Mouse (Mus musculus) forebrain, embryonic 11.5 days (tissue): ENCODE data around the gene Capn9. TPM values are rescaled to one million over a fixed set of nuclear protein-coding genes. Genes with fewer than 3 reads are reported as not detected.

Source experiments
- ATAC-seq: fragments of 200-750 bp; cut with Nextera tagmentation; replicated peaks from 2 replicates; pipeline ENCODE4 v1.8.0; 2017; ENCODE audit warnings: moderate TSS enrichment; ENCODE audit not compliant: low FRiP score
- DNase-seq: peaks from one replicate; pipeline ENCODE4 v3.0.0-alpha.2; 2017; ENCODE audit warnings: low spot score
- H3K27ac ChIP-seq: fragments of 300-500 bp; sonication (generic); 2 replicates; pipeline ENCODE4 v1.5.1; 2014; ENCODE audit warnings: low read depth, low read length
- H3K27me3 ChIP-seq: fragments of 300-500 bp; sonication (generic); 2 replicates; pipeline ENCODE4 v1.6.1; 2014; ENCODE audit warnings: mild to moderate bottlenecking, low read length, mixed read lengths; ENCODE audit not compliant: control insufficient read depth, insufficient read depth
- H3K36me3 ChIP-seq: fragments of 300-500 bp; sonication (generic); 2 replicates; pipeline ENCODE4 v1.6.1; 2014; ENCODE audit warnings: mild to moderate bottlenecking, low read length, moderate library complexity, mixed read lengths; ENCODE audit not compliant: control insufficient read depth, insufficient read depth
- H3K4me1 ChIP-seq: fragments of 300-500 bp; sonication (generic); replicated peaks from 2 replicates; pipeline ENCODE4 v1.6.1; 2014; ENCODE audit warnings: low read length, mixed read lengths; ENCODE audit not compliant: control insufficient read depth, insufficient read depth
- H3K4me2 ChIP-seq: fragments of 300-500 bp; sonication (generic); 2 replicates; pipeline ENCODE4 v1.6.1; 2014; ENCODE audit warnings: low read depth, mild to moderate bottlenecking, low read length, moderate library complexity, mixed read lengths; ENCODE audit not compliant: severe bottlenecking
- H3K4me3 ChIP-seq: fragments of 300-500 bp; sonication (generic); 2 replicates; pipeline ENCODE4 v1.5.1; 2014; ENCODE audit warnings: low read depth, low read length
- H3K9ac ChIP-seq: fragments of 300-500 bp; sonication (generic); 2 replicates; pipeline ENCODE4 v1.6.1; 2014; ENCODE audit warnings: low read length
- H3K9me3 ChIP-seq: fragments of 300-500 bp; sonication (generic); 2 replicates; pipeline ENCODE4 v1.6.1; 2016; ENCODE audit warnings: low read length, mixed read lengths; ENCODE audit not compliant: control insufficient read depth
- WGBS: fragments of 180-500 bp; shearing (Covaris S2); extraction: QIAGEN DNeasy Blood & Tissue Kit; methylation state at CpG from one replicate; pipeline ENCODE4 v1.1.7; 2014; 5-methylcytosine and 5-hydroxymethylcytosine counted together
- polyA plus RNA-seq: library from polyadenylated mRNA; unstranded; fragments of >200 nt; fragmentation: Nextera tagmentation; extraction: Ambion mirVana; gene quantifications from 2 replicates; pipeline ENCODE4 v1.2.1, GENCODE M21; 2014

The Capn9 gene
- polyA plus RNA-seq, 1 experiment from 2014 or later: not detected

GRCm38 (mm10) chr8:124641599-124641998, 65.7 kb downstream of the Capn9 start:
- H3K4me2 ChIP-seq: no peak overlapping the region
- no peak overlapping the region for H3K27ac ChIP-seq
- no peaks in the 10 kb centered on the region for H3K9me3 ChIP-seq
- 94% methylated on average over 8 of the region's 8 CpGs for WGBS
- H3K4me1 ChIP-seq: no peaks in the 10 kb centered on the region
- no peak overlapping the region for H3K9ac ChIP-seq
- no peaks in the 10 kb centered on the region for H3K36me3 ChIP-seq
- no peaks in the 10 kb centered on the region for H3K27me3 ChIP-seq
- DNase-seq: no peak
- ATAC-seq: no peak
- no peak overlapping the region for H3K4me3 ChIP-seq

DNA sequence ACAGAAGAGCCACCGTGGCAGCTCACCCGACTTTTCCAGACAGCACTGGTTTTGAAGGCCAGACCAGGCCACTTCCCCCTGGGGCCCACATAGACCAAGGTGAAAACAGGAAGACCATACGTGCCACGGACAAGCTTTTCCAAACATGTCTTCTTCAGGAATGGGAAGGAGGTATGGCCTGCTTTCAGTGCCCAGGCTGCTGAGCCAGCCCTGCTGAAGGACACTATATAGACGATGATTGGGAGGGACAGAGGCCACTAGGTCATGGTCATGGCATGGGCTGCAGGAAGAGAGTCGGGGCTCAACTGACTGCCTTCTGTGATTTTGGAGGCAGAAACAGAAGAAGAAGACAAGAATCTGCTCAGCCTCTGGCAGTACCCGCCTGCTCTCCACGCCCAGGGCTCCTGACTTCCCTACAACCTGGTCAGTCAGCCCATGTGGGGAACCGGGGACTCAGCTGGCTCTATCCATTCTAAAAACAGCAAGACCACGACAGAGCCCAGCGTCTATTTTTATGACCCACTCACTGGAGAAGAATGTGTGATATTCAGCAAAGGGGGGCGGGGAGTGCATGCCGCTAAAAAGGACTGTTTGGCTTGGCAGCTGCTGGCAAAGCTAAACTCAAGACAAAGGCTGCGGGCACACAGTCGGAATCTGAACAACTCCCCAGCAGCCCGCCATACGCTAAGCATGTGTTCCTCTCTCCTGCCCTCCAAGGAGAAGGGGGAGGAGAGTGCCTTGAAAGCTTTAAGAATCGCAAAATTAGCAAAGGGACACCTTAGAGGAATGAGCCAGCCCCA, 67.8 kb downstream of the Capn9 start:
- DNase-seq: no peak
- 73% methylated on average over 18 of the region's 18 CpGs for WGBS
- no peak overlapping the region for H3K9ac ChIP-seq

GRCm38 (mm10) chr8:124648311-124648710, 72.4 kb downstream of the Capn9 start:
- ATAC-seq: no peak
- no peak overlapping the region for H3K4me2 ChIP-seq

More for the DNA sequence above, 67.8 kb downstream of the Capn9 start:
- Histone ChIP-seq H3K4me1 (0 out of 2 replicates have a peak, but pooled peaks cover 2% of the 10 kb centered on the region), H3K4me3 (no peak overlapping the region), H3K9me3 (no peaks in the 10 kb centered on the region), H3K4me2 (no peak overlapping the region), H3K36me3 (no peaks in the 10 kb centered on the region), H3K27me3 (no peaks in the 10 kb centered on the region), H3K27ac (no peak overlapping the region)
- no peak for ATAC-seq

DNA sequence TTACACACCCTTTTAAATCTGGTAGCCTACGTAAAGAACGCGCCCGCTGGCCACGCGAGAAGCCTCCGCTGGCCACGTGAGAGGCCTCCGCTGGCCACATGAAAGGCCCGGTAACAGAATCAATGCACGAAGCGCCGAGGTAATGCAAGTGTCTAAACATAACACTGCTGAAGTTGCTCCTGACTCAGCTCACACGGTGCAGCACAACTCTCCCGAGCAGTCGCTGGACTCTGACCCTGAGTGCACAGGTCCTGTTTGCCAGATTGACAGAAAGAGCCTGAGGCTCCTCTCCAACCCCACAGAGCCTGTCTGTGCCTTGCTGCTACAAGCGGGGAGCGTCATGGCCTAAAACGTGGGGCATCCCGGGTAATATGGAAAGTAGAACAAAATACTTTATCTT, 75.9 kb downstream of the Capn9 start:
- no peak overlapping the region for H3K4me2 ChIP-seq
- 94% methylated on average over 20 of the region's 20 CpGs for WGBS
- no peak for ATAC-seq
- no peaks in the 10 kb centered on the region for H3K36me3 ChIP-seq
- no peak overlapping the region for H3K27ac ChIP-seq
- no peak for DNase-seq
- H3K9me3 ChIP-seq: no peaks in the 10 kb centered on the region
- no peak overlapping the region for H3K4me3 ChIP-seq
- H3K27me3 ChIP-seq: no peaks in the 10 kb centered on the region
- H3K9ac ChIP-seq: no peak overlapping the region
- 0 out of 2 replicates have a peak, but pooled peaks cover 2% of the 10 kb centered on the region for H3K4me1 ChIP-seq

More at GRCm38 (mm10) chr8:124648311-124648710, 72.4 kb downstream of the Capn9 start:
- no peak for DNase-seq
- Histone ChIP-seq H3K4me1 (0 out of 2 replicates have a peak, but pooled peaks cover 2% of the 10 kb centered on the region), H3K4me3 (no peak overlapping the region), H3K27ac (0 out of 2 replicates have a peak overlapping the region, but pooled peaks have one; percentile 31), H3K36me3 (no peaks in the 10 kb centered on the region), H3K27me3 (no peaks in the 10 kb centered on the region), H3K9me3 (no peaks in the 10 kb centered on the region), H3K9ac (no peak overlapping the region)

DNA sequence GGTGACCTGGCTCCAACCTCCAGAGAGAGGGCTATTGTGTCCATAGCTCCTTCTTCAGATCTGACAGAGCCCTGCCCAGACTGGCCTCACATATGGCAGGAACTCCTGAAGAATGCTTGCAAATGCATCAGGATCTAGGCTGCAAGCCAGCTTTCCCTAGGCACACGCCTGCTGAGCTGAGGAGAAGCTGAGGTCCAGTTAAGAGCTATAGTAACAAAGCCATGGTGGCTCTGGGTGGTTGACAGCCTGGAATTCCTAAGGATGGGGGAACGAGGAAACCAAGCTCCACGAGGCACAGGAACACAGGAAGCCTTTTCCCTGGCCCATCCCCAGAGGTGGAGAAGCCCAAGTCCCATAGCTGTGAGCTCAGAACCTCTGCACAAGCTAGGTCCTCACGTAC, 76.6 kb downstream of the Capn9 start:
- 39% methylated on average over 4 of the region's 4 CpGs for WGBS
- H3K27ac ChIP-seq: no peak overlapping the region
- DNase-seq: no peak

DNA sequence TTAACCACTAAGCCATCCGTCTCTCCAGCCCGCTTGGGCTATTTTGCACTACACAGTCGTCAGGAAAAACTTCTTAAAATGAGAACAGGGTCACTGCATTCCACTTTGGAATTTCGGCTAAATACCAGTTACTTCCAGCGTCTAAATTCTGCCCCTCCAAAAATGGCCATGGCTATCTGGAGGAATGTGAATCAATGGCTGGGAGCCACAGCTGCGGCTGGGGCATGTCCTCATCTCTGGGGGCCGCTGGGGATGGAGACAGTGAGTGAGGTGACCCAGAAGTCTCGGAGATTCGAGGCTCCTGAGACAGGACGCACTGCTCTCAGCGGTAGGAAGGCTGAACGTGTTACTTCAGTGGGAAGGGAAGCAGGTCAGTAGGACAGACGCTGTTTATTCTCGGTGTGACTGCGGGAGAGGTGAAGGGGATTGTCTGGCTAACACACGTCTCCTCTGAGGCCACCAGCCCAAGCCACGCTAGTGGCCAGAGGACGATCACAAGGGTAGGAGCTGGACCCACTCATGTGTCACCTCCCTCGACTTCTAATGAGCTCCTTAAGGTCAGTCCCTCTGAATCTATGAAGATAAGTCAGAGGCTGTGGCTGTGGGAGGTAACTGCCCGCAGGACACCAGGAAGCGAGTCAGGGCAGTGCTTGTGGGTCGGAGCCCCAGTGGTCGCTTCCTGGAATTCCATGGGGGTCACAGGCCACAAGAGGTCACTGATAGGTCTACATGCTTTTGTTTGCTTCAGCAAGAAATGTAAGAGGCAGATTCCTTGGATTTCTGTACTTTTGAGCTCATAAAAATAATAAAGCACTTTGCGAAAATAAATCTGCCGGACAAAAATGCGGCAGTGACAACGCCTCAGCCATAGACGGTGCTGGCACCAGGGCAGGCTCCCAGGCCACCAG, 77.9 kb downstream of the Capn9 start:
- Histone ChIP-seq H3K4me3 (no peak overlapping the region), H3K4me1 (no peaks in the 10 kb centered on the region; the same call in 1 of the 2 replicates), H3K9me3 (no peaks in the 10 kb centered on the region), H3K27ac (no peak overlapping the region), H3K9ac (no peak overlapping the region), H3K27me3 (no peaks in the 10 kb centered on the region), H3K36me3 (no peaks in the 10 kb centered on the region), H3K4me2 (no peak overlapping the region)
- DNase-seq (no peak), ATAC-seq (no peak)
- 71% methylated on average over 28 of the region's 28 CpGs for WGBS

More for the DNA sequence above, 76.6 kb downstream of the Capn9 start:
- 0 out of 2 replicates have a peak, but pooled peaks cover 2% of the 10 kb centered on the region for H3K4me1 ChIP-seq
- no peak overlapping the region for H3K4me2 ChIP-seq
- no peak overlapping the region for H3K9ac ChIP-seq
- no peaks in the 10 kb centered on the region for H3K36me3 ChIP-seq
- H3K4me3 ChIP-seq: no peak overlapping the region
- no peaks in the 10 kb centered on the region for H3K27me3 ChIP-seq
- H3K9me3 ChIP-seq: no peaks in the 10 kb centered on the region
- no peak for ATAC-seq

DNA sequence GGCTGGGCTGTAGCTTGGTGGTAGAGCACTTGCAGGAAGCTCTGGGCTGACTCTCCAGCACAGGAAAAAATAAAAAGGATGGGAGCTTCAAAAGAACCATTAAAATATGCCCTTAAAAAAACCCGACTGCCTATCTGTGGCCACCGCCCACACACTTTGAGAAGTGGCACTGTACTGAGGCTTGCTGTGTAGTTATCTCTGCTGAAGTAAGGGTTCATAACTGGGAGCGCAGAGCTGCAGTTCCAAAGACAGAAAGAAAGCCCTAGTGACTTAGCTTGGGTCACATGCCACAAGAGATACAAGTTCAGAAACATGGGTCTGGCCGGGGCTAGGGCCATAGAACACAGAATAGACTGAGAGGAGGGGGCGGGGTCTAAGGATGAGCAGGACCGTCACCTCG, 82.0 kb downstream of the Capn9 start:
- H3K4me2 ChIP-seq: no peak overlapping the region
- ATAC-seq (no peak), DNase-seq (no peak)
- no peaks in the 10 kb centered on the region for H3K27me3 ChIP-seq
- H3K9me3 ChIP-seq: no peaks in the 10 kb centered on the region
- no peaks in the 10 kb centered on the region for H3K36me3 ChIP-seq
- H3K4me1 ChIP-seq: peaks cover 2% of the 10 kb centered on the region; the same call in 1 of the 2 replicates
- H3K27ac ChIP-seq: no peak overlapping the region
- WGBS: 86% methylated on average over 7 of the region's 7 CpGs
- no peak overlapping the region for H3K9ac ChIP-seq
- no peak overlapping the region for H3K4me3 ChIP-seq

DNA sequence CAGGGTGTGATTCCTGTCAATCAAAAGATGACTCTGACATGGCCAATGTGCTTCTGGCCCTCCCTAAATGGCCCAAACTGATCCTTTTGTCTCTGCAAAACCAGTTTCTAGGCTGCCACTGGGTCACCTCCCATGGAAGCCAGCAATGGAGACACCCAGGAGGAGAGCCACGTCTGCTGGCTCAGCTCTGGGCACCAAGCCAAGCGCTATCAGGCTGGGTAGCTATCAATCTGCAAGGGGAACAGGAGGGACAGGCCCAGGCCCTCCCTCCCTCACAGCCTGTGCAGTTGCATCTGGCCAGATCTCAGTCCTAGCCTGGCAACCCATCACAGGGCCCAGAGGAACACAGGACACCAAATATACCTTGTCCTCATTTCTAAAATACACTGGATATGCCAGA, 82.5 kb downstream of the Capn9 start:
- ATAC-seq: no peak
- no peak overlapping the region for H3K9ac ChIP-seq
- H3K27ac ChIP-seq: no peak overlapping the region
- no peaks in the 10 kb centered on the region for H3K36me3 ChIP-seq
- no peak overlapping the region for H3K4me3 ChIP-seq
- 51% methylated on average over 2 of the region's 2 CpGs for WGBS
- H3K4me1 ChIP-seq: peaks cover 2% of the 10 kb centered on the region; the same call in 1 of the 2 replicates
- no peak overlapping the region for H3K4me2 ChIP-seq
- H3K9me3 ChIP-seq: no peaks in the 10 kb centered on the region
- no peaks in the 10 kb centered on the region for H3K27me3 ChIP-seq
- no peak for DNase-seq
